Mouse (Mus musculus) forebrain, embryonic 11.5 days (tissue): ENCODE results near the gene Gabra5. TPM values are rescaled to one million over a fixed set of nuclear protein-coding genes. Genes with fewer than 3 reads are reported as not detected.

ENCODE experiments used
- ATAC-seq: fragments of 200-750 bp; cut with Nextera tagmentation; replicated peaks from 2 replicates; pipeline ENCODE4 v1.8.0; 2017; ENCODE audit warnings: moderate TSS enrichment; ENCODE audit not compliant: low FRiP score
- DNase-seq: peaks from one replicate; pipeline ENCODE4 v3.0.0-alpha.2; 2017; ENCODE audit warnings: low spot score
- H3K27ac ChIP-seq: fragments of 300-500 bp; sonication (generic); 2 replicates; pipeline ENCODE4 v1.5.1; 2014; ENCODE audit warnings: low read depth, low read length
- H3K27me3 ChIP-seq: fragments of 300-500 bp; sonication (generic); 2 replicates; pipeline ENCODE4 v1.6.1; 2014; ENCODE audit warnings: mild to moderate bottlenecking, low read length, mixed read lengths; ENCODE audit not compliant: control insufficient read depth, insufficient read depth
- H3K36me3 ChIP-seq: fragments of 300-500 bp; sonication (generic); 2 replicates; pipeline ENCODE4 v1.6.1; 2014; ENCODE audit warnings: mild to moderate bottlenecking, low read length, moderate library complexity, mixed read lengths; ENCODE audit not compliant: control insufficient read depth, insufficient read depth
- H3K4me1 ChIP-seq: fragments of 300-500 bp; sonication (generic); replicated peaks from 2 replicates; pipeline ENCODE4 v1.6.1; 2014; ENCODE audit warnings: low read length, mixed read lengths; ENCODE audit not compliant: control insufficient read depth, insufficient read depth
- H3K4me2 ChIP-seq: fragments of 300-500 bp; sonication (generic); 2 replicates; pipeline ENCODE4 v1.6.1; 2014; ENCODE audit warnings: low read depth, mild to moderate bottlenecking, low read length, moderate library complexity, mixed read lengths; ENCODE audit not compliant: severe bottlenecking
- H3K4me3 ChIP-seq: fragments of 300-500 bp; sonication (generic); 2 replicates; pipeline ENCODE4 v1.5.1; 2014; ENCODE audit warnings: low read depth, low read length
- H3K9ac ChIP-seq: fragments of 300-500 bp; sonication (generic); 2 replicates; pipeline ENCODE4 v1.6.1; 2014; ENCODE audit warnings: low read length
- H3K9me3 ChIP-seq: fragments of 300-500 bp; sonication (generic); 2 replicates; pipeline ENCODE4 v1.6.1; 2016; ENCODE audit warnings: low read length, mixed read lengths; ENCODE audit not compliant: control insufficient read depth
- WGBS: fragments of 180-500 bp; shearing (Covaris S2); extraction: QIAGEN DNeasy Blood & Tissue Kit; methylation state at CpG from one replicate; pipeline ENCODE4 v1.1.7; 2014; 5-methylcytosine and 5-hydroxymethylcytosine counted together
- polyA plus RNA-seq: library from polyadenylated mRNA; unstranded; fragments of >200 nt; fragmentation: Nextera tagmentation; extraction: Ambion mirVana; gene quantifications from 2 replicates; pipeline ENCODE4 v1.2.1, GENCODE M21; 2014

Gene Gabra5
- polyA plus RNA-seq, 1 experiment from 2014 or later: 0.59 TPM

DNA sequence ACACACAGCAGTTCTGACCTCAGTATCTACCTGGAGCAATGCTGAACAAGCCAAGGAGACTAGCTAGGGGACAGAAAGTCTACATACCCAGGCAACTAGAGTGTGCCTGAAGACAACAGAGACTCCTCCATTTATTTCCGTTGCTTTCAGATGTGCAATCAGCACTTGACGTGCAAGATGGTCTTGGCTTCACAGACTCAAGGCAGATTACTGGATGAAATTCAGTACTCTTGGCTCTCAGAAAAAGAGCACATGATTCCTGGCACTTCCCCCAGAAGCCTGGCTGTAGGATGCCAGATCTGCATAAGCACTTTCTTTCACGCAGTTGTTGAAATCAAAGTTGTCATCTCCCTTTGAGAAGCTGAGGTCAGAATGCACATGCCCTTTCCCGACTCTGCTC is 18.1 kb downstream of the Gabra5 start:
- Histone ChIP-seq H3K9ac (no peak overlapping the region), H3K4me3 (no peak overlapping the region), H3K27ac (no peak overlapping the region), H3K27me3 (no peaks in the 10 kb centered on the region), H3K4me1 (no peaks in the 10 kb centered on the region), H3K4me2 (no peak overlapping the region), H3K9me3 (no peaks in the 10 kb centered on the region), H3K36me3 (no peaks in the 10 kb centered on the region)
- 87% methylated on average over 4 of the region's 4 CpGs for WGBS
- no peak for ATAC-seq
- no peak for DNase-seq

DNA sequence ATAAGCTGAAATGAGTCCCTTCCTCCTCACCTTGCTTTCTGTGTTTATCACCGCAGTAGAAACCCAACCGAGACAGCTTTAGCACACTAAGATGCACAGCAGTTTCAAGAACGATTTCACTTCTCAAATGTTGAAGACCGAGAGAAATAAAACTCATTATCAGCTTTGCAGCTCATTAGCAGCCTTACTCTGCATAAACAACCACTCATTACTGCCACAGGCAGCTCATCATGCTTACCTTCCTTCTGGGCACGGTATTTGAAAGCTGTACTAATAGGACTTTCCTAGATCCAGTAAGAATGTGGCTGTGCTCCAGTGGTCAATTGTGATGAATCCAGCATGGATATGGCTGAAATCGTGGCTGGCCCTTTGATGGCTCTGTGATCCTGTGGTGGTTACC is 23.0 kb downstream of the Gabra5 start:
- H3K36me3 ChIP-seq: no peaks in the 10 kb centered on the region
- no peak overlapping the region for H3K9ac ChIP-seq
- H3K27me3 ChIP-seq: no peaks in the 10 kb centered on the region
- H3K4me2 ChIP-seq: no peak overlapping the region
- no peaks in the 10 kb centered on the region for H3K9me3 ChIP-seq
- no peak for DNase-seq
- no peak overlapping the region for H3K4me3 ChIP-seq
- no peak overlapping the region for H3K27ac ChIP-seq
- WGBS: 79% methylated on average over 6 of the region's 6 CpGs
- no peaks in the 10 kb centered on the region for H3K4me1 ChIP-seq
- no peak for ATAC-seq

DNA sequence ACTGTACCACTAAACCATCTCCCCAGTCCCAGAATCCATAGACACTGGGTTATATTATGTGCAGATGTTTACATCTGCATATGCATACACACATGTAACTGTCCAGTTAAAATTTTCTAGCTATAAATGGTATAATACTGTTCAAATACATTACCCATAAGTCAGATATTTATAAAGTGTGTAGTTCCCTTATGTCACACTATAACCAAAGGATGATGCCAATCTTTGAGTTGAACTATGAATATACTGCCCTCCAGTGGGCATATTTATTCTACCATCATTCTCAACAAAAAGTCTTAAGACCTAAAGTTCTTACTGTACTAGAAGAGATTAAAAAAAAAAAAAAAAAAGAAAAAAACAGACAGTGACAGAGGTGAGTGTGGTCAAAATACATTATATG is 27.0 kb downstream of the Gabra5 start:
- Histone ChIP-seq H3K27me3 (no peaks in the 10 kb centered on the region), H3K4me1 (no peaks in the 10 kb centered on the region), H3K9me3 (no peaks in the 10 kb centered on the region), H3K4me2 (no peak overlapping the region), H3K36me3 (no peaks in the 10 kb centered on the region), H3K4me3 (no peak overlapping the region), H3K9ac (no peak overlapping the region), H3K27ac (no peak overlapping the region)
- DNase-seq (no peak), ATAC-seq (peak; percentile 44; the same call in 1 of the 2 replicates)

DNA sequence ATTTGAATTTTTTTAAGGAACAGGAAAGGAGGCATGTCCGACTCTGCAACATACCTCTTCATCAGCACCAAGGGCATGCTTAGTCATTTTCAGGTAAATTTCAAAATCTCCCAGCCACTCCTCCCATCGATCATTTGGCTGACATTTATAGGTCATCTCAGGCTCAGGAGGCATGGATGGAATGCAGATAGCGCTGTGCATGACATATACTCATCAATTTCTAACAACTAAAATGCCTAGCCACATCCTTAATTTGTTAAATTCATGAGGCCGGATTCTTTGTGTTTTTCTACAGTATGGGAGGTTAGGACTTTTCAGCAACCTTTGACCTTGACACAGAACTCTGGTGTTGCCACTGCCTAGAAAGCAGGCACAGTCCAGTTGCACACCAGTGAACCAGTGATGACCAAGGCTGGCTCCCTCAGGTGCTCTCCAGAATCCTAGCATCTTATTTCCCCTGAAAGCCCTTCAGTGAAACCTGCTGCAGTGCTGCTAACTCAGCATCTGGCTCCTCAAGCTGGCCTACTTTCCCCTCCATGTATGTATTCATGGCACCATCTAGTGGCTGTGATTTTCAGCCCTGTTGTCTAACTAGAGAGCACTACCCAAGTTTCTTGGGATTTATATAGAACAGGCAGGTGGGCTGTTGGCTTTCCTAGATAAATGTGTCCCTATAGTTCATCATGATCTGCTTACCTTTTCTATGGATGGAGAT is 35.9 kb downstream of the Gabra5 start:
- no peak overlapping the region for H3K4me2 ChIP-seq
- 82% methylated on average over 4 of the region's 4 CpGs for WGBS
- H3K9me3 ChIP-seq: no peaks in the 10 kb centered on the region
- peak; percentile 72 for ATAC-seq
- H3K4me1 ChIP-seq: no peaks in the 10 kb centered on the region
- DNase-seq: peak; percentile 52
- H3K27ac ChIP-seq: no peak overlapping the region
- H3K27me3 ChIP-seq: no peaks in the 10 kb centered on the region
- H3K36me3 ChIP-seq: no peaks in the 10 kb centered on the region
- no peak overlapping the region for H3K9ac ChIP-seq
- no peak overlapping the region for H3K4me3 ChIP-seq

DNA sequence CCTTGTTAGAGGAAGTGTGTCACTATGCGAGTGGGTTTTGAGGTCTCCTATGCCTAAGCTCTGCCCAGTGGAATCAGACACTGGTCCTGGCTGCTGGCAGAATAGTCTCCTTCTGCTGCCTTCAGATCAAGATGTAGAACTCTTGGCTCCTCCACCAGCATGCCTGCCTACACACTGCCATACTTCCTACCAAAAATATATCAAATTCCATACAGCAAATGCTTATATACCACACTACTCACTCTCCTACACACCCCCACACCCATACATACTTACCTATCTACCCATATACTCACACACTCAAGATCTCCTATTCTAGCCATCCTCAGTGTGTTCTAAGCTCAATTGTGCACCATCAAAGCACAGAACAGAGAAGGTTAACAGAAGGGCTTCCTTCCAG is 38.5 kb downstream of the Gabra5 start:
- H3K27me3 ChIP-seq: no peaks in the 10 kb centered on the region
- H3K9me3 ChIP-seq: no peaks in the 10 kb centered on the region
- H3K27ac ChIP-seq: no peak overlapping the region
- no peak for ATAC-seq
- no peak overlapping the region for H3K4me2 ChIP-seq
- no peak overlapping the region for H3K4me3 ChIP-seq
- no peaks in the 10 kb centered on the region for H3K36me3 ChIP-seq
- 96% methylated on average over 1 of the region's 1 CpGs for WGBS
- no peaks in the 10 kb centered on the region for H3K4me1 ChIP-seq
- DNase-seq: no peak
- H3K9ac ChIP-seq: no peak overlapping the region

DNA sequence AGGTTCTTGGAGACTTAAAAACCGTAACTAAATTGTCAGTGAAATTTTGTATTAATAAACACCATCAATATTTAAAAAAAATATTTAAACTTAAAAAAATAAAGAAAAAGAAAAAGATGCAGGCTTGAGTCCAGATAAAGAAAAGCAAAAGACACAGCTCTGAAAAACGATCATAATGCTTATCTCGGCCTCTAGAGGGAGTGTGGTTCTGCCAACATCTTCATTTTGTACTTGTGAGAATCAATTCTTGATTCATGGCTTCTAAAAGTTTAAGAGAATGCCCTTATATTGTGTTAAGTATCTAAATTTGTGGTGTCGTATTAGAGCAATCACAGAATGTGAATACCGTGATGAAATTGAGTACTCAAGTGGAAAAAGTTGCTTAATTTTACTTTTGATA is 49.5 kb downstream of the Gabra5 start:
- Histone ChIP-seq H3K4me3 (no peak overlapping the region), H3K27ac (no peak overlapping the region), H3K9me3 (no peaks in the 10 kb centered on the region), H3K9ac (no peak overlapping the region), H3K27me3 (no peaks in the 10 kb centered on the region), H3K4me2 (no peak overlapping the region), H3K36me3 (no peaks in the 10 kb centered on the region), H3K4me1 (no peaks in the 10 kb centered on the region)
- ATAC-seq (no peak), DNase-seq (no peak)
- 72% methylated on average over 5 of the region's 5 CpGs for WGBS

DNA sequence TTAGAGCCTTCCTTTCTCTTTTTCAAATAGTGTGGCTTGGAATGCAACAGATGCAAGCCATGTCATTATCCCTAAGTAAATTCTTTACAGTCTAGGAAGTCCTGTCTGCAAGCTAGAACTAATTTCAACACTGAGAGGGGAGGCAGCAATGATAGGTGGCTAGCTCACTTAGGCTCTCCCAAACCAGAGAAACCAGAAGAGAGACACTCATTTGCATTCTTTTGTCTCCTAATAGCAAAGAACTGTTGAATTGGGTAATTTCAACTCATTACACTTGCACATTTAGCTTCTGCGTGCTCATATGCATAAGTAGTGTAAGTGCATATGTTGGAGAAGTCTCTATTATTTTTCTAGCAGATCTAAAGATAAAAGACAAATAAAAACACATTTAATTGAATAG is 61.6 kb downstream of the Gabra5 start:
- H3K4me2 ChIP-seq: no peak overlapping the region
- no peaks in the 10 kb centered on the region for H3K9me3 ChIP-seq
- H3K27me3 ChIP-seq: no peaks in the 10 kb centered on the region
- ATAC-seq (no peak), DNase-seq (no peak)
- H3K9ac ChIP-seq: no peak overlapping the region
- WGBS: 61% methylated on average over 1 of the region's 1 CpGs
- no peak overlapping the region for H3K27ac ChIP-seq
- no peaks in the 10 kb centered on the region for H3K4me1 ChIP-seq
- H3K36me3 ChIP-seq: no peaks in the 10 kb centered on the region
- H3K4me3 ChIP-seq: no peak overlapping the region

DNA sequence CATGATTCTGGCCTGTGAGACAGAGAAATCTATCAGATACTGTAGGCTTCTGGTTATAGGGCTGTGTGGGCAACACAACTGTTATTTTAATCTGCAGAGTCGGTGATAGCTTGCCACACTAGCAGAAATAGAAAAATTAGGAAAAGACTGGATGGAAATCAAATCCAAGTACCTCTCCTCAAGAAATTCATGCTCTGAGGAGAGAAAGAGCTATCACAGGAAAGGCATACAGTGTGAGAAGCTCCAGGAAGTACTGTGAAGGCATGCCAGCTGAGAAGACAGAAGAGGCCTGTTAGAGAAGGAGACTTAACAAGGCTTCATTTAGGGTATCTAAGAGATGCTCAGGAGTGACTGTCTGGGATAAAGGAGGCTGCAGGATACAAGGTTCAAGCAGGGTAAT is 87.2 kb downstream of the Gabra5 start:
- Histone ChIP-seq H3K36me3 (no peaks in the 10 kb centered on the region), H3K9me3 (no peaks in the 10 kb centered on the region), H3K4me2 (no peak overlapping the region), H3K4me1 (no peaks in the 10 kb centered on the region), H3K4me3 (no peak overlapping the region), H3K9ac (no peak overlapping the region), H3K27ac (no peak overlapping the region), H3K27me3 (no peaks in the 10 kb centered on the region)
- ATAC-seq (no peak), DNase-seq (no peak)
- 82% methylated on average over 1 of the region's 1 CpGs for WGBS

DNA sequence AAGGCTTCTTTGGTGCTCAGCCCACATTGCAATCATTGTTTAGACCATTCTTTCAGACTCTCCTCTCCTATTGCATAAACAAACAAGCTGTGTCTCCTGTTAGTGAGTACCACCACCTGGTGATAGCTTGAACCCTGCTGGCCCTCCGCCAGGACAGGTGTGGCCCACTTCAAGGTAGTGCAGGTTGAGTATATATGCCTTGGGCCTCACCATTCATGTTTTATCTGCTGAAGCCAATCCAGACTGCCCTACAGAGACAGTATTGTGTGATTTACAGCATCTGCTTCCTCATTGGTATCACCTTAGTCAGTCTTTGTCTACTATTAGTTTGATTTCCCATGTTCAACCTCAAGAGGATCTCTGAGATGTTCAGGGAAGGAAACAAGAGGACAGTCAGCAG is 88.8 kb downstream of the Gabra5 start:
- Histone ChIP-seq H3K9me3 (no peaks in the 10 kb centered on the region), H3K27me3 (no peaks in the 10 kb centered on the region), H3K4me1 (no peaks in the 10 kb centered on the region), H3K9ac (no peak overlapping the region), H3K4me3 (no peak overlapping the region), H3K27ac (no peak overlapping the region), H3K36me3 (no peaks in the 10 kb centered on the region), H3K4me2 (no peak overlapping the region)
- 91% methylated on average over 1 of the region's 1 CpGs for WGBS
- ATAC-seq (no peak), DNase-seq (no peak)
